Mouse (Mus musculus) forebrain, postnatal 0 days (tissue): ENCODE data around the gene Fars2. TPM values are rescaled to one million over a fixed set of nuclear protein-coding genes. Genes with fewer than 3 reads are reported as not detected.
"Not testable (repeated sequence)": the region's sequence is repeated elsewhere in the genome, so short reads cannot be mapped to it uniquely, and the experiment has no call there.

ENCODE experiments used
- ATAC-seq: fragments of 200-750 bp; cut with Nextera tagmentation; 2 replicates; pipeline ENCODE4 v1.8.0; 2017; ENCODE audit warnings: mild to moderate bottlenecking, moderate library complexity
- DNase-seq: peaks from one replicate; pipeline ENCODE4 v3.0.0-alpha.2; 2015
- H3K27ac ChIP-seq: fragments of 300-500 bp; sonication (generic); 2 replicates; pipeline ENCODE4 v1.5.1; 2014; ENCODE audit warnings: low read depth, mild to moderate bottlenecking, antibody characterized with exemption, low read length, moderate library complexity, mixed read lengths
- H3K27me3 ChIP-seq: fragments of 300-500 bp; sonication (generic); 2 replicates; pipeline ENCODE4 v1.6.1; 2014; ENCODE audit warnings: mild to moderate bottlenecking, low read length, mixed read lengths; ENCODE audit not compliant: insufficient read depth
- H3K36me3 ChIP-seq: fragments of 300-500 bp; sonication (generic); 2 replicates; pipeline ENCODE4 v1.6.1; 2014; ENCODE audit warnings: mild to moderate bottlenecking, moderate library complexity; ENCODE audit not compliant: insufficient read depth
- H3K4me1 ChIP-seq: fragments of 300-500 bp; sonication (generic); 2 replicates; pipeline ENCODE4 v1.6.1; 2014; ENCODE audit warnings: antibody characterized with exemption; ENCODE audit not compliant: insufficient read depth
- H3K4me2 ChIP-seq: fragments of 300-500 bp; sonication (generic); 2 replicates; pipeline ENCODE4 v1.6.1; 2014; ENCODE audit warnings: low read depth, mild to moderate bottlenecking, moderate library complexity
- H3K4me3 ChIP-seq: fragments of 300-500 bp; sonication (generic); 2 replicates; pipeline ENCODE4 v1.5.1; 2014; ENCODE audit warnings: low read depth, low read length, mixed read lengths
- H3K9ac ChIP-seq: fragments of 300-500 bp; sonication (generic); 2 replicates; pipeline ENCODE4 v1.6.1; 2014; ENCODE audit warnings: mild to moderate bottlenecking
- H3K9me3 ChIP-seq: fragments of 300-500 bp; sonication (generic); 2 replicates; pipeline ENCODE4 v1.6.1; 2016; ENCODE audit warnings: low read length
- CTCF ChIP-seq: sonication (generic); IDR thresholded peaks from 2 replicates; pipeline ENCODE4 v1.5.1; 2016; ENCODE audit warnings: antibody characterized with exemption, control low read depth, low read depth
- WGBS: fragments of 180-500 bp; shearing (Covaris S2); extraction: QIAGEN DNeasy Blood & Tissue Kit; methylation state at CpG from one replicate; pipeline ENCODE4 v1.1.7; 2014; 5-methylcytosine and 5-hydroxymethylcytosine counted together
- polyA plus RNA-seq: library from polyadenylated mRNA; unstranded; fragments of >200 nt; fragmentation: Nextera tagmentation; extraction: Ambion mirVana; gene quantifications from 2 replicates; pipeline ENCODE4 v1.2.1, GENCODE M21; 2015
- total RNA-seq: library from RNA; depleted of rRNA; stranded (reverse); fragments of >200 nt; gene quantifications from 2 replicates; pipeline ENCODE4 v1.2.3, GENCODE M21; 2014

The Fars2 gene
- total and polyA plus RNA-seq, 2 experiments from 2014 or later = 29.9 to 35.5 TPM

GRCm38 (mm10) chr13:36447947-36448346 is 330.7 kb downstream of the Fars2 start:
- no peak for ATAC-seq
- WGBS = 37% methylated on average over 4 of the region's 4 CpGs
- DNase-seq = no peak

GRCm38 (mm10) chr13:36448565-36448964 is 331.4 kb downstream of the Fars2 start:
- DNase-seq = no peak

More at GRCm38 (mm10) chr13:36447947-36448346, 330.7 kb downstream of the Fars2 start:
- H3K9ac ChIP-seq = no peak overlapping the region
- H3K36me3 ChIP-seq = no peaks in the 10 kb centered on the region
- H3K27ac ChIP-seq = no peak overlapping the region
- no peak for TF ChIP-seq CTCF
- H3K4me2 ChIP-seq = no peak overlapping the region
- no peaks in the 10 kb centered on the region for H3K9me3 ChIP-seq
- H3K4me1 ChIP-seq = no peaks in the 10 kb centered on the region
- H3K4me3 ChIP-seq = no peak overlapping the region
- no peaks in the 10 kb centered on the region for H3K27me3 ChIP-seq

GRCm38 (mm10) chr13:36451437-36451836 is 334.2 kb downstream of the Fars2 start:
- 70% methylated on average over 3 of the region's 3 CpGs for WGBS
- Histone ChIP-seq H3K4me2 (no peak overlapping the region), H3K27me3 (no peaks in the 10 kb centered on the region), H3K4me3 (no peak overlapping the region), H3K9me3 (no peaks in the 10 kb centered on the region), H3K36me3 (no peaks in the 10 kb centered on the region), H3K27ac (no peak overlapping the region), H3K4me1 (no peaks in the 10 kb centered on the region), H3K9ac (no peak overlapping the region)
- ATAC-seq = no peak
- no peak for TF ChIP-seq CTCF
- DNase-seq = no peak

More at GRCm38 (mm10) chr13:36448565-36448964, 331.4 kb downstream of the Fars2 start:
- Histone ChIP-seq H3K9me3 (no peaks in the 10 kb centered on the region), H3K27ac (no peak overlapping the region), H3K36me3 (no peaks in the 10 kb centered on the region), H3K4me1 (no peaks in the 10 kb centered on the region), H3K4me2 (no peak overlapping the region), H3K4me3 (no peak overlapping the region), H3K27me3 (no peaks in the 10 kb centered on the region), H3K9ac (no peak overlapping the region)
- WGBS = 79% methylated on average over 7 of the region's 7 CpGs
- ATAC-seq = no peak
- no peak for TF ChIP-seq CTCF

GRCm38 (mm10) chr13:36460473-36460872 is 343.3 kb downstream of the Fars2 start:
- TF ChIP-seq CTCF = no peak
- no peaks in the 10 kb centered on the region for H3K27me3 ChIP-seq
- no peaks in the 10 kb centered on the region for H3K4me1 ChIP-seq
- no peak for ATAC-seq
- no peak overlapping the region for H3K27ac ChIP-seq
- H3K4me2 ChIP-seq = no peak overlapping the region
- no peak for DNase-seq
- no peaks in the 10 kb centered on the region for H3K36me3 ChIP-seq
- H3K9me3 ChIP-seq = no peaks in the 10 kb centered on the region
- WGBS = 70% methylated on average over 3 of the region's 3 CpGs
- H3K9ac ChIP-seq = no peak overlapping the region
- no peak overlapping the region for H3K4me3 ChIP-seq

- Histone ChIP-seq H3K4me1 (no peaks in the 10 kb centered on the region), H3K4me2 (no peak overlapping the region), H3K27ac (no peak overlapping the region), H3K36me3 (no peaks in the 10 kb centered on the region), H3K4me3 (no peak overlapping the region), H3K9me3 (no peaks in the 10 kb centered on the region), H3K27me3 (no peaks in the 10 kb centered on the region), H3K9ac (no peak overlapping the region)
- ATAC-seq (no peak), DNase-seq (no peak)
- no peak for TF ChIP-seq CTCF
Observed at GRCm38 (mm10) chr13:36463669-36464068, 346.5 kb downstream of the Fars2 start.

GRCm38 (mm10) chr13:36466076-36466475 is 348.9 kb downstream of the Fars2 start:
- H3K27me3 ChIP-seq, H3K36me3 ChIP-seq, H3K9me3 ChIP-seq, H3K4me3 ChIP-seq, H3K4me1 ChIP-seq, ATAC-seq, H3K9ac ChIP-seq, H3K27ac ChIP-seq, DNase-seq, H3K4me2 ChIP-seq: not testable (repeated sequence)
- WGBS = 94% methylated on average over 3 of the region's 3 CpGs

- ATAC-seq (no peak), DNase-seq (no peak)
- Histone ChIP-seq H3K27me3 (no peaks in the 10 kb centered on the region), H3K9me3 (no peaks in the 10 kb centered on the region), H3K9ac (no peak overlapping the region), H3K36me3 (no peaks in the 10 kb centered on the region), H3K4me3 (no peak overlapping the region), H3K4me2 (no peak overlapping the region), H3K4me1 (no peaks in the 10 kb centered on the region), H3K27ac (no peak overlapping the region)
- WGBS = 89% methylated on average over 5 of the region's 5 CpGs
- TF ChIP-seq CTCF = no peak
Observed at GRCm38 (mm10) chr13:36466515-36466921, 349.3 kb downstream of the Fars2 start.

GRCm38 (mm10) chr13:36467849-36468248 is 350.6 kb downstream of the Fars2 start:
- ATAC-seq = no peak
- Histone ChIP-seq H3K4me1 (no peaks in the 10 kb centered on the region), H3K36me3 (no peaks in the 10 kb centered on the region), H3K9me3 (no peaks in the 10 kb centered on the region), H3K27ac (no peak overlapping the region), H3K4me2 (no peak overlapping the region), H3K4me3 (no peak overlapping the region), H3K27me3 (no peaks in the 10 kb centered on the region), H3K9ac (no peak overlapping the region)
- no peak for TF ChIP-seq CTCF
- 87% methylated on average over 2 of the region's 2 CpGs for WGBS
- no peak for DNase-seq
